Mouse (Mus musculus) thymus, postnatal 36 days (tissue): Measurements from ENCODE around the gene Olfr970.
"Not testable (repeated sequence)": the region's sequence is repeated elsewhere in the genome, so short reads cannot be mapped to it uniquely, and the experiment has no call there.

ENCODE experiments used
- DNase-seq, 2 experiments: peaks; one replicate each; pipeline ENCODE4 v3.0.0; 2022; ENCODE audit warnings: mixed read lengths in 2 of 2

The Olfr970 gene

GRCm38 (mm10) chr9:39808560-39808959 is at the start of gene Olfr970:
Gene Olfr970 (plus strand): TSS chr9:39808860.
- DNase-seq, result no peak

GRCm38 (mm10) chr9:39783153-39783552 is 25.5 kb upstream of the Olfr970 start, which contains the start of gene Olfr968:
Gene Olfr968 (minus strand): TSS chr9:39783253.
- DNase-seq, result no peak

GRCm38 (mm10) chr9:39790558-39790957 is 18.1 kb upstream of the Olfr970 start, which contains the start of gene Olfr969:
Gene Olfr969 (plus strand): TSS chr9:39790945.
- no peak for DNase-seq

- not testable (repeated sequence) for DNase-seq
Measured at GRCm38 (mm10) chr9:39836576-39836975, 27.9 kb downstream of the Olfr970 start, which contains the start of gene Olfr971. Gene Olfr971 (plus strand): TSS chr9:39836876.

GRCm38 (mm10) chr9:39866122-39866521 is 57.5 kb downstream of the Olfr970 start, which contains the start of gene Olfr972:
Gene Olfr972 (plus strand): TSS chr9:39866422.
- no peak for DNase-seq
